Mouse (Mus musculus) frontal cortex, postnatal 10 days (tissue): ENCODE results near the gene Taok3.
"Not testable (repeated sequence)": the region's sequence is repeated elsewhere in the genome, so short reads cannot be mapped to it uniquely, and the experiment has no call there.

Source experiments
- DNase-seq, 2 experiments: peaks; one replicate each; pipeline ENCODE4 v3.0.0; 2022; ENCODE audit warnings: low spot score in 2 of 2, mixed read lengths in 1 of 2

Taok3 gene

GRCm38 (mm10) chr5:117258276-117258675 is 138.3 kb downstream of the Taok3 start:
- no peak for DNase-seq

DNA sequence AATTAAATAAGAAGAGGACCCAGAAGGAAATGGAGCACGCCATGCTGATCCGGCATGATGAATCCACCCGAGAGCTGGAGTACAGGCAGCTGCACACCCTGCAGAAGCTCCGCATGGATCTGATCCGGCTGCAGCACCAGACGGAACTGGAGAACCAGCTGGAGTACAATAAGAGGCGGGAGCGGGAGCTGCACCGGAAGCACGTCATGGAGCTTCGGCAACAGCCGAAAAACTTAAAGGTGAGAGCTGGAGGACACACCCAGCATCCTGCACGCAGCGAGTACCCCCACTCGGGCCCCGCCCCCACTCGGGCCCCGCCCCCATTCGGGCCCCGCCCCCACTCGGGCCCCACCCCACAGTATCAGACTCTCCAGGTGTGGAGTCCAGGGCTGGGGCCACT is 143.6 kb downstream of the Taok3 start:
- no peak for DNase-seq

DNA sequence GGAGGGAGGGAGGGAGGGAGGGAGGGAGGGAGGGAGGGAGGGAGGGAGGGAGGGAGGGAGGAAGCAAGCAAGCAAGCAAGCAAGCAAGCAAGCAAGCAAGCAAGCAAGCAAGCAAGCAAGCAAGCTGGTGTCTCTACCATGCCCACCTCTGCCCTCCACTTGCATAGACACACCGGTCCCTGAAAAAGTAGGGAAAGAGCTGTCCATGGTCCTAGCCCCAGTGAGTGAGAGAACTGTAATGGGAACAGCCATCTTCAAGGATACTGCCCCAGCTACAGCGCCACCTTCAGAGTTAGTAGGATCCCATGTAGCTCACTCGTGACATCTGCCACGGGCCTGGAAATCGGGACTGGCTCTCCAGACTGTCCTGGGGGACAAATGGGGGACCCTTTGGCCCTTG is 144.8 kb downstream of the Taok3 start:
- no peak for DNase-seq

GRCm38 (mm10) chr5:117267913-117268312 is 148.0 kb downstream of the Taok3 start:
- no peak for DNase-seq

GRCm38 (mm10) chr5:117268749-117269148 is 148.8 kb downstream of the Taok3 start:
- no peak for DNase-seq

- DNase-seq, result no peak
These were observed 149.5 kb downstream of the Taok3 start for GRCm38 (mm10) chr5:117269395-117269794.

DNA sequence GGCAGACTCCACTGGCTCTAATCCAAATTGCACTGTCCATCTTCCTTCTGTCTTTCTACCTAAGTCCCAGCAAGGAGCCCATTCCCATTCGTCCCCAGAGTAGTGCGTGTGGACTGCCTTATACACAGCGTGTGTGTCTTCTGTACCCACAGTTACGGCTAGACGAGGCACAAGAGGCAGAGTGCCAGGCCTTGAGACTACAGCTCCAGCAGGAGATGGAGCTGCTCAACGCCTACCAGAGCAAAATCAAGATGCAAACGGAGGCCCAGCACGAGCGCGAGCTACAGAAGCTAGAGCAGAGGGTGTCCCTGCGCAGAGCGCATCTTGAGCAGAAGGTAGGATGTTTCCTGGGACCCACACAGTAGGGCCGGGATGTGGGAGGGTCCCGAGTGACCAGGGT is 152.0 kb downstream of the Taok3 start:
- peak in 1 of 2 experiments; percentile 56 for DNase-seq

DNA sequence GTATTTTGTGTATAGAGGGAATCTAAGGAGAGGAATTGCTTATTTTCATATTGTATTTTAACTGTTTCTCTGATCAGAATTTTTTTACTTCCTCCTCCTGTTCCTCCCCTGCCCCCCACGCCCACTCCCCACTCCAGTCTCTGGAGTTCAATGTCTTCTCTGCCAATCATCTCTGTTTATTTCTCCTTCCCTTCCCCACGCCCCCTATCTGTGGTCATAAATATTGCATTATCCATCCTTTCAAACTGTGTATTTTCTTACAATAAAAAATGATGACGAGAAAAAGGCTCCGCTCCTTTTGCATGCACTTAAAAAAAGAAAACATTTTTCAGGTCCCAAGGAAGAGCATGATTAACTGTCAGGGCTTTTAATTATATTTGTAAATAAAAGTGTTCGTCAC is 154.9 kb downstream of the Taok3 start:
- DNase-seq, result no peak

DNA sequence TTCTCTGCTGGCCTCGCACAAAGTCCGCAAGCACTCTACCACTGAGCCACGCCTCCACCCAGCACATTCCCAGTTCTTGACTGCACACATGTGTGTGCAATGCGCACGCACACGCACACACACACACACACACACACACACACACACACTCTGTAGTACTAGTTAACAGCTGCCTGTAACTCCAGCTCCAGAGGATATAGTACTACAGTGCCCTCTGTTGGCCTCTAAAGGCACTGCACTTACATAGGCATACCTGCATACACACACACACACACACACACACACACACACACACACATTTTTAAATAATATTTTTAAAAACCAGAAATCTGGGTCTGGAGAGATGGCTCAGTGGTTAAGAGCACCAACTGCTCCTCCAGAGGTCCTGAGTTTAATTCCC is 157.9 kb downstream of the Taok3 start:
- DNase-seq, result no peak

- no peak for DNase-seq
These were observed 159.1 kb downstream of the Taok3 start for GRCm38 (mm10) chr5:117278809-117279668.

DNA sequence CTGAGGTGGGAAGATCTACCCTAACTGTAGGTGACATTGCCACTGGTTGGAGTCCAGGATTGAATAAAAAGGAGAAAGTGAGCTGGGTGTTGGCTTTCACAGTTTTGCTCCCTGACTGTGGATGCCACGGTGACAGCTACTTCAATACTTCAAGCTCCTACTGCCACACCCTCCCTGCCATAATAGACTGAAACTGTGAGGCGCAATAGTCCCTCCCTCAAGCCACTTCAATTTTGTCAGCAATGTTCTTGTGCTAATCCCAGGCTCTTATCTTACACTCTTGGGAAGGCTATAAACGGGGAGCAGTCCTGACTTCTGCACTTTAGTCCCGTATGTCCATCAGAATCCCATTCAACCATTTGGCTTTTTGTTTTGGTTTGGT is 159.7 kb downstream of the Taok3 start:
- DNase-seq, result no peak

DNA sequence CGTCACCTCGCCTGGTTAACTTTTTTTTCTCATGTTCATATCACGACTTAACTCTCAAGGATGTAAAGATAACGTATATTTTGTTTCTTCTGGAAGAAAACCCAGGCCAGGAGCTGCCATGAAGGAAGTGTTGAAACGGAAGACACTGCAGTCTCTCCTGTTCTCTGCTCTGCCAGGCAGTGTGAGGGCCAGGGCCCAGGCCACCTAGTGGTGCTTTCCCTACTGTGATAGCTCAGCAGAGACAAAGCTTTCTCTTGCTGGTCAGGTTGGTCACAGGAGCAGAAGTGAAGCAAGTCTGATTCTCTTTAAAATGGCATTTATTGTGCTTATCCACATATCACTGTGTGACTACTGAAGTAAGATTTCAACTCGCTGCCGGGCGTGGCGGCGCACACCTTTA is 161.6 kb downstream of the Taok3 start:
- DNase-seq, result no peak

DNA sequence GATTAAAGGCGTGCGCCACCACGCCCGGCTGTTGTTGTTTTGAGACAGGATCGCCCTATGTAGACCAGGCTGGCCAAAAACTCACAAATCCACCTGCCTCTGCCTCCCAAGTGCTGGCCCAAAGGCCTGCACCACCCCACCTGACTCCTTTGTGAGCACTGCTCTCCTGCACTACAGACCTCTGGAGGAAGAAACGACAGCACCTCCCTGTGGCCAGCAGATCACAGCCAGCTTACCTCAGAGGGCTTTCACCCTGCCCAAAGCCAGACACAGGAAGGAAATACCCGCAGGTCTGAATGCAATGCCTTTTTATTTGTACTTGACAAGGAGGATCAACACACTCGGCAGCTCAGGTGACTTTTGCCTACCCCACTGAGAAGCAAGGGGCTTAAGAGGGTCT is 162.4 kb downstream of the Taok3 start:
- DNase-seq, result no peak

DNA sequence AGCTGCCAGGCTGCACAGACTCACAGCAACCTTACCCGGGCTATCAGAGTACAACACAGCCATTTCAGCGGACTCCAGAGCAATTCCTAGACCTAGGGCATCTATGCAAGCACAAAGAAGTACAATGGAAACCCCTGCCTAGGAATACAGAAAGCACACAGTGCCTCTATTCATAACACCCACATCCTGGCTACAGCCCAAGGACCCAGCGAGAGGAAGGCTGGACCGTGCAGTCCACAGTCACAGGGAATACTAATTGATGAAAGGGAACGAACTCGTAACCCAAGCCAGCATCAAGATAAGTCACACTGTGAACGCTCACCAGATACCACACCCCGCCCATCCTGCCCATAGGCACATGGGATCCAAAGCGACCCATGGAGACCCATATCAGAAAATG is 164.1 kb downstream of the Taok3 start:
- no peak for DNase-seq

DNA sequence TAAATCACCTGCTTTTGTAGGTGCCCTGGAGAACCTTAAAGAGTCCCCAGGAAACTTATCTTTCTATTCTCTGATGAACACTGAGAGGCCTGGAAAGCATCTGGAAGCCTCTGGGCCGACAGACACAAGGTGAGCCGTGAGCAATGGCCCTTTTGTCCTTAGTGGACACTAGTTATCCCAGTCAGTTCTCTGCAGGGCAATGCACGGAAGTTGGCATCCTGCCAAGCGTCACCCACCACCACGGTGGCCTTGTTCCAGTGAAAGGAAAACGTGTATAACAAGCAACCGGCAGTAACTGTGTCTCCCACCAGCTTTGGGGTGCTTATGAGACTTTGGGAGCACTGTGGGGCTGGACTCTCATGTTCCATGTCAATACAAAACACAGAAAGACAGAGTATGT is 164.8 kb downstream of the Taok3 start:
- no peak for DNase-seq

- no peak for DNase-seq
These were observed 165.3 kb downstream of the Taok3 start for GRCm38 (mm10) chr5:117285266-117285665.

- no peak for DNase-seq
These were observed 166.4 kb downstream of the Taok3 start for GRCm38 (mm10) chr5:117286286-117286685.

- DNase-seq, result peak; percentile 85 to 91
These were observed 167.2 kb downstream of the Taok3 start, which contains the start of gene Pebp1 for GRCm38 (mm10) chr5:117286831-117287822. Gene Pebp1 (minus strand): TSS chr5:117287625.

DNA sequence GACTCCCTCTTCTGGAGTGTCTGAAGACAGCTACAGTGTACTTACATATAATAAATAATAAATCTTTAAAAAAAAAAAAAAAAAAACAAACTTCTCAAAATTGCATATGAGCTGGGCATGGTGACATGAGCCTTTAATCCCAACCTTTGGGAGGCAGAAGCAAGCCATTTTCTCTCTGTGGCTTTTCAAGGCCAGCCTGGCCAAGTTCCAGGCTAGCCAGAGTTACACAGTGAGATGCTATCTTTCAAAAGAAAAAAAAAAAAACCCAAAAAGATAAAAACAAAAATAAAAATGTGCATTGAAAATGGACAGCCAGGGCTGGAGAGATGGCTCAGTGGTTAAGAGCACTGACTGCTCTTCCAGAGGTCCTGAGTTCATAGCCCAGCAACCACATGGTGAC is 169.7 kb downstream of the Taok3 start:
- no peak for DNase-seq

DNA sequence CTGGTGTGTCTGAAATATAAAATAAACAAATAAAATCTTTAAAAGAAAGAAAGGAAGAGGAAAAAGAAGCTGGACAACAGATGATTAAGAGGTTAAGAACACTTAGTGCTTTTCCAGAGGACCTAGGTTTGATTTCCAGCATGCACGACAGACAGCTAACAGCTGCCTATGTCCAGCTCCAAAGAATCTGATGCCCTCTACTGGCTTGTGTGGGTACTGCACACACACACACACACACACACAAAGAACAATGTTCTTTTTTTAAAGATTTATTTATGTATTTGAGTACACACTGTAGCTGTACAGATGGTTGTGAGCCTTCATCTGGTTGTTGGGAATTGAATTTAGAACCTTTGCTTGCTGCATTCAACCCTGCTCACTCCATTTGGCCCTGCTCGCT is 170.2 kb downstream of the Taok3 start:
- DNase-seq, result no peak

- DNase-seq, result no peak
These were observed 171.4 kb downstream of the Taok3 start for GRCm38 (mm10) chr5:117291312-117291711.

GRCm38 (mm10) chr5:117292547-117292946 is 172.6 kb downstream of the Taok3 start:
- no peak for DNase-seq

DNA sequence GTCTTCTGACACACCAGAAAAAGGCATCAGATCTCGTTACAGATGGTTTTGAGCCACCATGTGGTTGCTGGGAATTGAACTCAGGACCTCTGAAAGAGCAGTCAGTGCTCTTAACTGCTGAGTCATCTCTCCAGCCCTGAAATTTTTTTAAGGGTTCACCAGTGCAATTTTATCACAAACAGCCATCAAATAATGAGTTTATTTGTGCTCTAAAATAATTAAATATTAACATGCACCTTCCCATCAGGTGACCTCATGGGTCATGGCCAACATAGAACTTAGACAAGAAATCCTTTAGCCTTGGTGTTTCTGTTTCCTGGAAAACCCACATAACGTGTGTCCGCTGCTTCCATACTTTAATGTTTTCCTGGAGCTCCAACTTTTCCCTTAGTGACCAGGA is 173.8 kb downstream of the Taok3 start:
- DNase-seq, result not testable (repeated sequence)
